Mouse (Mus musculus): ENCODE measurements at regions not wholly inside any gene's neighbourhood (a gene's known extent, or its start where the extent isn't known, plus 50 kb on each side); places are given as distances from the start of the nearest gene placed in this dataset.

- no peak for ATAC-seq (replicated peaks; ENCODE audit: low FRiP score, low TSS enrichment, poor library complexity, severe bottlenecking)
Measured at GRCm38 (mm10) chr6:100176914-100177560, 110.2 kb downstream of the Rybp start.

DNA sequence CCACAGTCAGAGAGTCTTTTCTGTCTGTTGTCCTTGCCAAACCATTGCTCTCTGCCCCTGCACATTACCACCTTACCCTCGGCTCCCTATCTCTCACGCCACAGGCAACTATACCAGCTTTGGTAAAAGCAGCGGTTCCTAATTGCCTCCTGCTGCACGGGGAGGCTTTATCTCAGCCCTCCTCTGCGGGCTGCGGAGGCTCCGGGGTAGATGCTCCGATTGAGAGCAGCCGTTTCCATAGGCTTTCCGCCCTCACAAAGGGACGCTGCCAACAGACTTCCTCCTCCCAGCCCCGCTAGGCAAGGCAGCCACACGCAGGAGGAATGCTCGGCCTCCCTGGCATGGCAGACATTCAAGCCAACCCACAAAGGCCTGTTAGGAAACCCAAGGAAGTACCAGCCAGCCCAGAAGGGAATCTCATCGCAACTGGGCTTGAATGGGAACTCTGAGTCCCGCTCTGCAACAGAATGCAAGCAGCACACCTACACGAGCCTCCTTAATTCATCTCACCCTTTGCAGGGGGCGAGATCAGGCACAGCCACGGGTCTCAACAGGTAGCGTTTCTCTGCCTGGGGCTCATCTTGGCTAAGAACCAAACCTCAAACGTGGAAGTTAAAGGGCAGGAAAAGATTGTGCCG is 116.5 kb downstream of the Rybp start:
- peak; percentile 91 for ATAC-seq (replicated peaks; ENCODE audit: low FRiP score, low TSS enrichment, poor library complexity, severe bottlenecking)

- no peak for ATAC-seq (replicated peaks; ENCODE audit: low FRiP score, low TSS enrichment, poor library complexity, severe bottlenecking)
Measured at GRCm38 (mm10) chr6:100167321-100167720, 120.0 kb downstream of the Rybp start.

DNA sequence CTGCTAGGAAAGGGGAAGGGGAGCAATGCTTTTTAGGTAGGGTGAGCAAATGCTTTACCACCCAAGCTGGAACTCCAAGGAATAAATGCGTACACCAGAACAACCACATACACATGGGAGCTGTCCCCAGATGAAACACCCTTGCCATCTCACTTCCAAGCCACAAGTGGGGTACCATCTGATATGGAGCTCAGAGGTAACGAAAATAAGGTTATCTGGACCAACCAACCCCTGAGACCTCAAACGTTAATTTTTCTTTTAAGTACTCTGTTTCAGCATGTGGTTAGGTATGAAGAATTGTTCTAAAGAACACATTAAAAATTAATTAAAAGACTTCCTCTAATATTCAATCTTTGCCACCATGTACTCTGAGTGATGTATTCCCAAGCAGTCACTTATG is 121.5 kb downstream of the Rybp start:
- ATAC-seq (replicated peaks; ENCODE audit: low FRiP score, low TSS enrichment, poor library complexity, severe bottlenecking) = no peak

GRCm38 (mm10) chr6:100164162-100164561 is 123.1 kb downstream of the Rybp start:
- ATAC-seq (replicated peaks; ENCODE audit: low FRiP score, low TSS enrichment, poor library complexity, severe bottlenecking) = no peak

GRCm38 (mm10) chr6:100163814-100164130 is 123.5 kb downstream of the Rybp start:
- ATAC-seq (replicated peaks; ENCODE audit: low FRiP score, low TSS enrichment, poor library complexity, severe bottlenecking) = 0 out of 2 replicates have a peak, but pooled peaks have one; percentile 3

GRCm38 (mm10) chr6:100162961-100163813 is 124.1 kb downstream of the Rybp start:
- ATAC-seq (replicated peaks; ENCODE audit: low FRiP score, low TSS enrichment, poor library complexity, severe bottlenecking) = peak; percentile 68

GRCm38 (mm10) chr6:100160670-100161069 is 126.6 kb downstream of the Rybp start:
- ATAC-seq (replicated peaks; ENCODE audit: low FRiP score, low TSS enrichment, poor library complexity, severe bottlenecking) = no peak

GRCm38 (mm10) chr6:100159817-100160216 is 127.5 kb downstream of the Rybp start:
- no peak for ATAC-seq (replicated peaks; ENCODE audit: low FRiP score, low TSS enrichment, poor library complexity, severe bottlenecking)

GRCm38 (mm10) chr6:100159246-100159645 is 128.0 kb downstream of the Rybp start:
- ATAC-seq (replicated peaks; ENCODE audit: low FRiP score, low TSS enrichment, poor library complexity, severe bottlenecking) = no peak

GRCm38 (mm10) chr6:100157288-100157687 is 130.0 kb downstream of the Rybp start:
- peak; percentile 69 for ATAC-seq (replicated peaks; ENCODE audit: low FRiP score, low TSS enrichment, poor library complexity, severe bottlenecking)

DNA sequence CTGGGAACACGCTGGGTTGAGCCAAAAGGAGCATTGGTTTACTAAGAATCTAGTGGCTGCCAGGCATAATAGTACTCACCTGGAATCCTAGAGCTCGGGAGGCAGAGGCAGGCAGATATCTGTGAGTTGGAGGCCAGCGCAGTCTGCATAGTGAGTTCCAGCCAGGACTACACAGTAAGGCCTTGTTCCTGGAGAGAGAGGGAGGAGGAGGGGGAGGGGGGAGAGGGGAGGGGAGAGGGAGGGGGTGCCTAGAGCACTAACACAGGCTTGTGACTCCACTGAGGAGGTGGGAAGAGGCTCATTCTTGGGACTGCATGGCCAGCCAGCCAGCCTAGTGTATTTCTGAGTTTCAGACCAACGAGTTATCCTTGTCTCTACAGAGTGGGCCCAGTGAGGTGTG is 131.1 kb downstream of the Rybp start:
- no peak for ATAC-seq (replicated peaks; ENCODE audit: low FRiP score, low TSS enrichment, poor library complexity, severe bottlenecking)

- 0 out of 2 replicates have a peak, but pooled peaks have one; percentile 2 for ATAC-seq (replicated peaks; ENCODE audit: low FRiP score, low TSS enrichment, poor library complexity, severe bottlenecking)
Measured at GRCm38 (mm10) chr6:100155676-100156075, 131.6 kb downstream of the Rybp start.

DNA sequence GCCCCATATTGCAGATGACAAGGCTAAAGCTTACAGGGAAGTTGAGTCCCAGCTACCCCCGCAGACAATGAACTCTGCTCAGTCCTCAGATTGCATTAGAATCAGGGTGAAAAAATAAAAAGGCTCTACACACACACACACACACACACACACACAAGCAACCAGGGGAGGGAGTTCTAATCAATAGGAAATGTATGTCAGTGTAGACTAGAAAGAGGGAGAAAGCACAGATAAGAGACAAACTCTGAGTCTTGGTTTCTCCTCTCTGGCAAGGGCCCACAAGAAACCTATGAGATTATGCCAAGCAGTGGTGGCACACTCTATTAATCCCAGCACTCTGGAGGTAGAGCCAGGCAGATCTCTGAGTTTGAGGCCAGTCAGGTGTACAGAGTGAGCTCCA is 135.8 kb downstream of the Rybp start:
- ATAC-seq (replicated peaks; ENCODE audit: low FRiP score, low TSS enrichment, poor library complexity, severe bottlenecking) = peak; percentile 56

DNA sequence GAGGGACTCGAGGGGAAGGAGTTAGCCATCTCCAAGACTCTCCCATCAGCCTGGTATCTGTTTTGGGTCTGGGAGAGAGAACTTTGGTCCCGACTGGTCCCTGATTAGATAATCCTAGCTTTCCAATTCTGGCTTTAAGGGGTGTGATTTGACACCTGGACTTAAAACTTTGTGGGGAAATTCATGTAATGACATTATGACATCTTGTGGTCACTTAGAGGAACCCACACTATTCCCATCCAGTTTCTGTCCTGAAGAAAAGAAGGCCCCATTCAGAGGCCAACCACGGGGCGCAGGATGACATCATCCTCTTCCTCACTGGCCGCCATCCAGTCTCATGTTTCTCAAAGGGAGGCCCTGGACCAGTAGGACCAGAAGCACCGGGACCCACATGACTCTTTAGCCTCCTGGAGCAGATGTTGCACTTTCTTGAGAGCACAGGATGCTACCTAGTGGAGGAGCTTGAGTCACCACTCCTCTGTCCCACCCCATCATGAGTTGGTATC is 136.5 kb downstream of the Rybp start:
- ATAC-seq (replicated peaks; ENCODE audit: low FRiP score, low TSS enrichment, poor library complexity, severe bottlenecking) = no peak

DNA sequence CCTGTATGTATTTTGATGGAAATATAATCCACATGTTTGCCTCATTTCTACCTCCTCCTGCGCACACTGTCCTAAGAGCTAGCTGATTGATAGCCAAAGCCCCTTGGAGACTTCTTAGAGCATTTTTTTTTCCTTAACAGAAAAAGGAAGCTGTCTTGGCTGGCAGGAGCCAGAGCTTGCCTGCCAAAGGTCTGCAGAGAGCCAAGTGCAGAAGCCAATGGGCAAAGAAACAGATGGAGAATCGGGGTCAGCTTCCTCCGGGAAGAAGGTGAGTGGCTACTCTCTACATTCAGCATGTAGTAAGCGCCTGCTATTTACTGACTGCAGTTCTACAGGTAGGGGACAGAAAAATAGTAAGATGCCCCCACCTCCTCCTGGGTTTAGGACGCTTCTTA is 137.8 kb downstream of the Rybp start:
- ATAC-seq (replicated peaks; ENCODE audit: low FRiP score, low TSS enrichment, poor library complexity, severe bottlenecking) = no peak

GRCm38 (mm10) chr6:100148751-100149457 is 138.4 kb downstream of the Rybp start:
- 0 out of 2 replicates have a peak, but pooled peaks have one; percentile 27 for ATAC-seq (replicated peaks; ENCODE audit: low FRiP score, low TSS enrichment, poor library complexity, severe bottlenecking)

GRCm38 (mm10) chr6:100146360-100146935 is 140.8 kb downstream of the Rybp start:
- no peak for ATAC-seq (replicated peaks; ENCODE audit: low FRiP score, low TSS enrichment, poor library complexity, severe bottlenecking)

GRCm38 (mm10) chr6:100145869-100146268 is 141.4 kb downstream of the Rybp start:
- no peak for ATAC-seq (replicated peaks; ENCODE audit: low FRiP score, low TSS enrichment, poor library complexity, severe bottlenecking)
